Mouse (Mus musculus) small intestine, adult 2 months (tissue): ENCODE measurements around the gene Rab44. TPM values are rescaled to one million over a fixed set of nuclear protein-coding genes. Genes with fewer than 3 reads are reported as not detected.

Source experiments
- H3K27ac ChIP-seq: fragments of 200-500 bp; 2 replicates; pipeline ENCODE4 v1.5.1; 2012; ENCODE audit warnings: low read depth, low read length, control low read depth, inconsistent platforms; ENCODE audit not compliant: insufficient read depth
- H3K27me3 ChIP-seq: fragments of 200-500 bp; 2 replicates; pipeline ENCODE4 v1.6.1; 2012; ENCODE audit warnings: mild to moderate bottlenecking, moderate library complexity, low read length, inconsistent platforms; ENCODE audit not compliant: control insufficient read depth, insufficient read depth
- H3K36me3 ChIP-seq: fragments of 200-500 bp; 2 replicates; pipeline ENCODE4 v1.6.1; 2012; ENCODE audit warnings: mild to moderate bottlenecking, low read length, control low read depth, inconsistent platforms; ENCODE audit not compliant: control insufficient read depth, insufficient read depth
- H3K4me1 ChIP-seq: fragments of 200-500 bp; 2 replicates; pipeline ENCODE4 v1.6.1; 2012; ENCODE audit warnings: low read length, inconsistent platforms, mixed read lengths; ENCODE audit not compliant: control insufficient read depth, insufficient read depth, insufficient read length
- H3K4me3 ChIP-seq: fragments of 200-500 bp; 2 replicates; pipeline ENCODE4 v1.5.1; 2012; ENCODE audit warnings: low read depth, mild to moderate bottlenecking, control low read depth, inconsistent platforms, low read length, moderate library complexity
- CTCF ChIP-seq: fragments of 200-500 bp; IDR thresholded peaks from 2 replicates; pipeline ENCODE4 v1.5.1; 2012; ENCODE audit warnings: low read depth, mild to moderate bottlenecking, control low read depth, inconsistent platforms, low read length, moderate library complexity, mixed read lengths; ENCODE audit not compliant: insufficient replicate concordance, insufficient read length; ENCODE audit errors: extremely low read depth
- POLR2A ChIP-seq: fragments of 200-500 bp; IDR thresholded peaks from 2 replicates; pipeline ENCODE4 v1.6.1; 2012; ENCODE audit warnings: low read depth, mild to moderate bottlenecking, control low read depth, inconsistent platforms, low read length, moderate library complexity
- WGBS: fragments of 180-500 bp; shearing (Covaris S2); methylation state at CpG from one replicate; pipeline ENCODE4 v1.1.7; 2018; 5-methylcytosine and 5-hydroxymethylcytosine counted together
- polyA plus RNA-seq: library from polyadenylated mRNA; depleted of rRNA; stranded (reverse); fragments of >200 nt; gene quantifications from 2 replicates; pipeline ENCODE4 v1.2.3, GENCODE M21; 2012

Gene Rab44
- polyA plus RNA-seq, 1 experiment, result 0.37 TPM

DNA sequence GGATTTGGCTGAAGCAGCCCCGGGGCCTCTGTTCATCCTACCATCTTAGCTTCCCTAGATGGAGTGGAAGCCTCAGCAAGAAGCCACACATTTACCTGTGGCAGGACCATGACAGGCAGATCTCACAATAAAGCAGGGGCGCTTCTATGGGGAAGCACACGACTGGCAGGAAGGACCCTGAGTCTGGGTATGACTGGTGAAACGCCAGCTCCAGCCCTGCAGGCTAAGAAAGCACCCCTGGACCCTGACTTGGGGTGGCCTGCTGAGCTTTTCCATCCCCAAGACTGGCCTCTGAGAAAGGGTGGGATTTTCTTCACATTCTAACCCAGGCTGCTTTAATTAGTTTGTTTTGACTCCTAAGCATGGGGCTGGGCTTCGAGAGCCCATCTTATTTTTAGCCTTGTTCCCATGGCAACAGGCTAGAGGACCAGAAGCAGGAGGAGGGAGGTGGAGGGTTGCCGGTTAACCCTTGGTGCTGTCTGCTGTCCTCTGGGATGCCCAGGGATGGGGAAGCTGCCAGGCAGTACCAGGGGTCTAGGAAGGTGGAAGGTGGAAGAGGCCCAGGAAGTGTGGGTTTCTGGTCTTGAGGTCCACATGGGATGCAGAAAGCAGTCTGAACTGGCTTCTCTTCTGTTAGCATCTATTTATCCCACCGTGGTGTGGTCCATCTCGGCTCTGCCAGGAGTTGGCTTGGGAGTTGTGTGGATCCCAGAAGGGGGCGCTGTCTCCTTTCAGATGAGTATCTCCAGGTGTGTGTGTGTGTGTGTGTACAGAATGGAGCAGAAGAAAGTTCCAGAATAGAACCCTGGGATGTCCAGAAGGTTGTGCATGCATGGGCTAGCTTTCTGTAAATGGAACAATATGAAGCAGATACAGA is 62.7 kb downstream of the Rab44 start:
- Histone ChIP-seq H3K36me3 (no peaks in the 10 kb centered on the region), H3K4me3 (no peak overlapping the region), H3K27me3 (no peaks in the 10 kb centered on the region), H3K27ac (no peak overlapping the region), H3K4me1 (no peaks in the 10 kb centered on the region)
- 36% methylated on average over 9 of the region's 9 CpGs for WGBS
- TF ChIP-seq POLR2A (no peak), CTCF (peak; percentile 65; the same call in 1 of the 2 replicates)

DNA sequence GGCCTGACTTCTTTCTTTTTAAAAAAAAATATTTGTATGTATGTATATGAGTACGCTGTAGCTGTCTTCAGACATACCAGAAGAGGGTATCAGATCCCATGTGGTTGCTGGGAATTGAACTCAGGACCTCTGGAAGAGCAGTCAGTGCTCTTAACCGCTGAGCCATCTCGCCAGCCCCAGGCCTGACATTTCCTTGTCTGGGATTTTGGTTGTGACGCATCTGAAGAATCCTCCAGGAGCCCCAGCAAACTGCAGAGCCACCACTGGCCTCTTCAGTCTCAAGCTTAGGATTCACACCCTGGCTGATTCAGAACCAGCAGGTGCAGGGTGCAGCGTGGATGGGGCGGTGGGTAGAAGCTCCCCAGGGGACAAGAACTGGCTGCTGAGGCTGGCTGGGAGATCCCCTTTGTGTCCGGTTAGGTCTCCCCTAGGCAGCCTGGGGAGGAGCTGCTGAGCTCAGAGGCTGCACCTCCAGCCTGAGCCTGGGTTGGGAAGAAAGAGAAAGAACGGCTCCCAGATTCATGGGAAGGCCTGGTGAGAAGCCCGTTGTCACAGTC is 64.6 kb downstream of the Rab44 start:
- TF ChIP-seq CTCF (no peak), POLR2A (no peak)
- Histone ChIP-seq H3K4me1 (no peaks in the 10 kb centered on the region), H3K4me3 (no peak overlapping the region), H3K36me3 (no peaks in the 10 kb centered on the region), H3K27ac (no peak overlapping the region), H3K27me3 (no peaks in the 10 kb centered on the region)
- 86% methylated on average over 9 of the region's 9 CpGs for WGBS

DNA sequence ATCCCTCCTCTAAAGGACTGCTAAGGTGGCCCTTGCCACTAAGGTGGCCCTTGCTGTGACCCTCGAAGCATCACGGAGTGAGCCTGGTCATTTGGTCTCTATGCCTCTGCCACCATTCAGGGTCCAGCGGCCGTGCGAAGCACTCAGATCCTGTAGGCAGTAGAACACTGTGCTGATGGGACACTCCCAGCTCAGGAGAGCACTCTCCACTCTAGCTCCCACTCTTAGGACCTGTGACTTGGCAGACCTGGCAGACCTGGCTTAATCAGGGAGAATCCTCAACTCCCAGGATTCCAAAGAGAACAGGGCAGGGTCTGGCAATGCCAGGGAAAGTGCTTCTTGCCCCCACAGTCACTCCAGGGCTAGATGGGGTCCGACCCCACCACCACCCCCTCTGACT is 66.0 kb downstream of the Rab44 start:
- no peak for TF ChIP-seq CTCF
- no peak for TF ChIP-seq POLR2A
- WGBS, result 93% methylated on average over 6 of the region's 6 CpGs
- no peak overlapping the region for H3K4me3 ChIP-seq
- no peaks in the 10 kb centered on the region for H3K4me1 ChIP-seq
- H3K36me3 ChIP-seq, result no peaks in the 10 kb centered on the region
- H3K27me3 ChIP-seq, result no peaks in the 10 kb centered on the region
- H3K27ac ChIP-seq, result no peak overlapping the region

DNA sequence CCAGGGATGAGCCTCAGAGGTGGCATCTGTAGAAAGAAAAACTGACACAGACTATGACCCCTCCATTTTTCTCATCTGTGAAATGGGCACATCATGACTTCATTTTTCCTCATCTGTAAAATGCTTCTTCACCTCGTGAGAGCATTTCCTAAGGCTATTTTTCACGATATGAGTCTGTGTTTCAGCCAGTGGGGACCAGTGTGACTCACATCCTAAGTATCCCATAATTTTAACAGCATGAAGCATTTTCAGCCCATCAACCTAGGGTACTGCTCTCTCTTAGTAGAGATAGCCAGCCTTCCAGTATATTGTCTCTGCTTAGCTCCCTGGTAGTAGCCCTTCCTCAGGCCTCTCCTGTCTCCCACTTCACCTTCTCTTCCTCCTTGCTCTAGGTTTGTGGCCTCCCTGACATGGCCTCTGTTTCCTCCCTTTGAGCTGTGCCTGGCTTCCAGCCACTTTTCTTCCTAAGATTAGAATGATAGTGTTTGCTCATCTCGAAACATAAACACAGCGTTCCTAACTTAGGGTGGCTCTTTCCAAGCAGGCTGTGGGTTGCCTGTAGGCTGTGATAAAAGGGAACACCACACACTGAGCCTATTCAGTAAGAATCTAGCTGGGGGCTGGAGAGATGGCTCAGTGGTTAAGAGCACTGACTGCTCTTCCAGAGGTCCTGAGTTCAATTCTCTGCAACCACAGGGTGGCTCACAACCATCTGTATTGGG is 66.6 kb downstream of the Rab44 start:
- Histone ChIP-seq H3K4me3 (no peak overlapping the region), H3K36me3 (no peaks in the 10 kb centered on the region), H3K27me3 (no peaks in the 10 kb centered on the region), H3K4me1 (no peaks in the 10 kb centered on the region), H3K27ac (no peak overlapping the region; the same call in 1 of the 2 replicates)
- TF ChIP-seq CTCF (no peak), POLR2A (no peak)
- 47% methylated on average over 4 of the region's 4 CpGs for WGBS

DNA sequence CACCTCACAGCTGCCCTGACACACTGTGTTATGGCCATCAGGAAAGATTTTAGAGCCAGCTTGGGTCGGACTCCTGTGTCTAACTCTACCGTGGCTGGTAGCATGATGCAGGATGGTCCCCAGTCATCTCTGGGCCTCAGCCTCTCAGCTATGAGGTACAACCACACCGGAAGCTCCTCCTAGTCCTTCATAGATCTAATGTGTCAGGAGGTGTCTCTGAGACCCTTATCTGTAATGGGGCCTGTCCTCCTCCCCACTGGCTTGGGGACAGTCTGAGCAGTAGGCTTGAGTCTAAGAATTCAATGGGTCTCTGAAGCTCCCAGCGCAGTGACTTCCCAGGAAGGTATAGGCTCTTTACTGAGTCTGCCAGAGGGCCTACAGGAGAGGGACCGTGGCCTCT is 67.8 kb downstream of the Rab44 start:
- Histone ChIP-seq H3K27ac (no peak overlapping the region), H3K4me1 (no peaks in the 10 kb centered on the region), H3K27me3 (no peaks in the 10 kb centered on the region), H3K36me3 (no peaks in the 10 kb centered on the region), H3K4me3 (no peak overlapping the region)
- WGBS, result 90% methylated on average over 5 of the region's 5 CpGs
- TF ChIP-seq CTCF (no peak), POLR2A (no peak)

DNA sequence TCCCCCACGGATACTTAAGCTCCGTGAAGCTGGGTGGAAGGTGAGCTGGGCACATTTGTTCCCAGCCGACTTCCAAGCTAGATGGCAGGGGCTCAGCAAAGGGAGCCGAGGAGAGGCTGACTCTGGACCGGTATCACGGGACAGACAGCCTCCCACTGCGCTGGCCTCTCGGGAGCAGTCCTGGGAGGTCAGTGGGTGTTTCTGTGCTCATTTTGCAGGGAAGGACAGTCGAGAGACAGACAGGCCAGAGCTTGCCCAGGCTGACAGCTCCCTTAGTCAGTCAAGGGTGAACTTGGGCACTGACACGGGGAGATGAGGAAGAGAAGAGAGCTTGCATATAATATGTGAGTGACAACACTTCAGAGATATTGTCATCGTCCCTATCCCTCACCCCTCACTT is 69.2 kb downstream of the Rab44 start:
- whole genome bisulfite sequencing, result 65% methylated on average over 11 of the region's 11 CpGs
- Histone ChIP-seq H3K4me3 (no peak overlapping the region), H3K27ac (no peak overlapping the region), H3K27me3 (no peaks in the 10 kb centered on the region), H3K36me3 (no peaks in the 10 kb centered on the region), H3K4me1 (no peaks in the 10 kb centered on the region)
- TF ChIP-seq POLR2A (no peak), CTCF (no peak)
